Mouse (Mus musculus) midbrain, embryonic 16.5 days (tissue): ENCODE measurements around the gene Ephb4. TPM values are rescaled to one million over a fixed set of nuclear protein-coding genes. Genes with fewer than 3 reads are reported as not detected.

Source experiments
- ATAC-seq: fragments of 200-750 bp; cut with Nextera tagmentation; 2 replicates; pipeline ENCODE4 v1.8.0; 2017; ENCODE audit warnings: moderate TSS enrichment
- H3K27ac ChIP-seq: fragments of 300-500 bp; sonication (generic); 2 replicates; pipeline ENCODE4 v1.5.1; 2014; ENCODE audit warnings: mild to moderate bottlenecking, low read length, mixed read lengths
- H3K27me3 ChIP-seq: fragments of 300-500 bp; sonication (generic); 2 replicates; pipeline ENCODE4 v1.6.1; 2014; ENCODE audit warnings: low read depth, low read length, mixed read lengths; ENCODE audit not compliant: control insufficient read depth, insufficient read depth
- H3K36me3 ChIP-seq: fragments of 300-500 bp; sonication (generic); 2 replicates; pipeline ENCODE4 v1.6.1; 2014; ENCODE audit warnings: mild to moderate bottlenecking, low read length, moderate library complexity, mixed read lengths; ENCODE audit not compliant: control insufficient read depth, insufficient read depth
- H3K4me1 ChIP-seq: fragments of 300-500 bp; sonication (generic); 2 replicates; pipeline ENCODE4 v1.6.1; 2014; ENCODE audit warnings: mild to moderate bottlenecking, low read length, mixed read lengths; ENCODE audit not compliant: control insufficient read depth, insufficient read depth
- H3K4me2 ChIP-seq: fragments of 300-500 bp; sonication (generic); 2 replicates; pipeline ENCODE4 v1.6.1; 2014; ENCODE audit warnings: mild to moderate bottlenecking, low read length, mixed read lengths
- H3K4me3 ChIP-seq: fragments of 300-500 bp; sonication (generic); 2 replicates; pipeline ENCODE4 v1.5.1; 2014; ENCODE audit warnings: low read depth, mild to moderate bottlenecking, low read length, moderate library complexity, mixed read lengths
- H3K9ac ChIP-seq: fragments of 300-500 bp; sonication (generic); 2 replicates; pipeline ENCODE4 v1.6.1; 2014; ENCODE audit warnings: low read depth, low read length, mixed read lengths
- H3K9me3 ChIP-seq: fragments of 300-500 bp; sonication (generic); replicated peaks from 2 replicates; pipeline ENCODE4 v1.6.1; 2014; ENCODE audit warnings: mild to moderate bottlenecking, low read length, mixed read lengths; ENCODE audit not compliant: control insufficient read depth, poor library complexity, severe bottlenecking
- WGBS: fragments of 180-500 bp; shearing (Covaris S2); extraction: QIAGEN DNeasy Blood & Tissue Kit; methylation state at CpG from one replicate; pipeline ENCODE4 v1.1.7; 2014; 5-methylcytosine and 5-hydroxymethylcytosine counted together
- polyA plus RNA-seq: library from polyadenylated mRNA; unstranded; fragments of >200 nt; fragmentation: Nextera tagmentation; extraction: Ambion mirVana; gene quantifications from 2 replicates; pipeline ENCODE4 v1.2.1, GENCODE M21; 2015

The Ephb4 gene
- polyA plus RNA-seq, 1 experiment from 2014 or later, result 4.8 TPM

- ATAC-seq, result no peak
- 91% methylated on average over 4 of the region's 4 CpGs for WGBS
- no peaks in the 10 kb centered on the region for H3K9me3 ChIP-seq
- no peaks in the 10 kb centered on the region for H3K27me3 ChIP-seq
- H3K9ac ChIP-seq, result no peak overlapping the region
- no peak overlapping the region for H3K4me2 ChIP-seq
- H3K27ac ChIP-seq, result no peak overlapping the region
- H3K4me3 ChIP-seq, result no peak overlapping the region
- H3K4me1 ChIP-seq, result peaks cover 3% of the 10 kb centered on the region; the same call in 1 of the 2 replicates
- no peaks in the 10 kb centered on the region for H3K36me3 ChIP-seq
Measured at GRCm38 (mm10) chr5:137374521-137375080, 24.7 kb downstream of the Ephb4 start.

- Histone ChIP-seq H3K27me3 (no peaks in the 10 kb centered on the region), H3K9me3 (no peaks in the 10 kb centered on the region), H3K4me3 (no peak overlapping the region), H3K9ac (no peak overlapping the region), H3K4me1 (peaks cover 3% of the 10 kb centered on the region; the same call in 1 of the 2 replicates), H3K36me3 (no peaks in the 10 kb centered on the region), H3K4me2 (no peak overlapping the region), H3K27ac (no peak overlapping the region)
- no peak for ATAC-seq
- 24% methylated on average over 2 of the region's 2 CpGs for WGBS
Measured at GRCm38 (mm10) chr5:137375627-137376026, 25.7 kb downstream of the Ephb4 start.

- WGBS, result 38% methylated on average over 7 of the region's 7 CpGs
- no peaks in the 10 kb centered on the region for H3K27me3 ChIP-seq
- no peak overlapping the region for H3K9ac ChIP-seq
- no peak overlapping the region for H3K4me2 ChIP-seq
- no peak overlapping the region for H3K27ac ChIP-seq
- ATAC-seq, result no peak
- H3K4me3 ChIP-seq, result no peak overlapping the region
- no peaks in the 10 kb centered on the region for H3K36me3 ChIP-seq
- peaks cover 3% of the 10 kb centered on the region; the same call in 1 of the 2 replicates for H3K4me1 ChIP-seq
- H3K9me3 ChIP-seq, result no peaks in the 10 kb centered on the region
Measured at GRCm38 (mm10) chr5:137376198-137376597, 26.3 kb downstream of the Ephb4 start.

GRCm38 (mm10) chr5:137376722-137377121 lies 26.8 kb downstream of the Ephb4 start:
- Histone ChIP-seq H3K4me2 (no peak overlapping the region), H3K9me3 (no peaks in the 10 kb centered on the region), H3K27ac (no peak overlapping the region), H3K9ac (no peak overlapping the region), H3K27me3 (no peaks in the 10 kb centered on the region), H3K4me1 (peaks cover 3% of the 10 kb centered on the region; the same call in 1 of the 2 replicates), H3K36me3 (no peaks in the 10 kb centered on the region), H3K4me3 (no peak overlapping the region)
- ATAC-seq, result no peak; the same call in 1 of the 2 replicates
- WGBS, result 47% methylated on average over 9 of the region's 9 CpGs

GRCm38 (mm10) chr5:137377176-137377575 lies 27.3 kb downstream of the Ephb4 start:
- no peaks in the 10 kb centered on the region for H3K9me3 ChIP-seq
- no peak for ATAC-seq
- H3K4me3 ChIP-seq, result no peak overlapping the region
- 40% methylated on average over 10 of the region's 11 CpGs for WGBS
- H3K27ac ChIP-seq, result no peak overlapping the region
- H3K4me1 ChIP-seq, result peaks cover 3% of the 10 kb centered on the region; the same call in 1 of the 2 replicates
- no peak overlapping the region for H3K9ac ChIP-seq
- no peaks in the 10 kb centered on the region for H3K27me3 ChIP-seq
- no peaks in the 10 kb centered on the region for H3K36me3 ChIP-seq
- no peak overlapping the region for H3K4me2 ChIP-seq

- ATAC-seq, result no peak
- WGBS, result 45% methylated on average over 10 of the region's 15 CpGs
Measured at GRCm38 (mm10) chr5:137377603-137378002, 27.7 kb downstream of the Ephb4 start.

GRCm38 (mm10) chr5:137381152-137381551 lies 31.2 kb downstream of the Ephb4 start:
- Histone ChIP-seq H3K4me2 (no peak overlapping the region), H3K9me3 (no peaks in the 10 kb centered on the region), H3K36me3 (no peaks in the 10 kb centered on the region), H3K4me3 (no peak overlapping the region), H3K4me1 (peaks cover 3% of the 10 kb centered on the region; the same call in 1 of the 2 replicates), H3K27me3 (no peaks in the 10 kb centered on the region), H3K27ac (no peak overlapping the region), H3K9ac (no peak overlapping the region)
- ATAC-seq, result no peak
- 53% methylated on average over 4 of the region's 4 CpGs for WGBS

More at GRCm38 (mm10) chr5:137377603-137378002, 27.7 kb downstream of the Ephb4 start:
- Histone ChIP-seq H3K4me1 (peaks cover 3% of the 10 kb centered on the region; the same call in 1 of the 2 replicates), H3K4me2 (no peak overlapping the region), H3K4me3 (no peak overlapping the region), H3K9me3 (no peaks in the 10 kb centered on the region), H3K36me3 (no peaks in the 10 kb centered on the region), H3K27me3 (no peaks in the 10 kb centered on the region), H3K27ac (no peak overlapping the region), H3K9ac (no peak overlapping the region)

- H3K4me2 ChIP-seq, result no peak overlapping the region
- no peaks in the 10 kb centered on the region for H3K9me3 ChIP-seq
- no peak overlapping the region for H3K27ac ChIP-seq
- ATAC-seq, result no peak
- H3K9ac ChIP-seq, result no peak overlapping the region
- no peak overlapping the region for H3K4me3 ChIP-seq
- WGBS, result 86% methylated on average over 7 of the region's 7 CpGs
- H3K4me1 ChIP-seq, result no peaks in the 10 kb centered on the region
- no peaks in the 10 kb centered on the region for H3K27me3 ChIP-seq
- H3K36me3 ChIP-seq, result no peaks in the 10 kb centered on the region
Measured at GRCm38 (mm10) chr5:137383441-137383840, 33.5 kb downstream of the Ephb4 start.

- Histone ChIP-seq H3K9me3 (no peaks in the 10 kb centered on the region), H3K27ac (no peak overlapping the region), H3K9ac (no peak overlapping the region), H3K36me3 (no peaks in the 10 kb centered on the region), H3K27me3 (no peaks in the 10 kb centered on the region), H3K4me3 (no peak overlapping the region), H3K4me1 (no peaks in the 10 kb centered on the region), H3K4me2 (no peak overlapping the region)
- no peak for ATAC-seq
- WGBS, result 87% methylated on average over 7 of the region's 7 CpGs
Measured at GRCm38 (mm10) chr5:137386712-137387111, 36.8 kb downstream of the Ephb4 start.
